Mouse (Mus musculus) granulocyte monocyte progenitor cell, adult 5-6 weeks (primary cell): ENCODE data around the gene Gata2. TPM values are rescaled to one million over a fixed set of nuclear protein-coding genes. Genes with fewer than 3 reads are reported as not detected.

Experiments used
- ATAC-seq: replicated peaks from 2 replicates; pipeline ENCODE4 v1.8.0; 2016; ENCODE audit warnings: mild to moderate bottlenecking, moderate TSS enrichment, inconsistent platforms; ENCODE audit not compliant: poor library complexity, severe bottlenecking
- total RNA-seq, 2 experiments: library from RNA; stranded (forward) in 1 of 2; stranded (reverse) in 1 of 2; fragments of 200-712, 200-1000 nt in 1 of 2; fragments of >200 nt in 1 of 2; fragmentation: Nextera tagmentation in 1 of 2; gene quantifications; 2 replicates each; pipeline ENCODE4 v1.2.3; 2014 to 2017

The Gata2 gene
- total RNA-seq, 2 experiments from 2014 or later: 6.4 to 21.0 TPM

- no peak for ATAC-seq
Observed at GRCm38 (mm10) chr6:88205937-88206336, 12.2 kb downstream of the Gata2 start.

DNA sequence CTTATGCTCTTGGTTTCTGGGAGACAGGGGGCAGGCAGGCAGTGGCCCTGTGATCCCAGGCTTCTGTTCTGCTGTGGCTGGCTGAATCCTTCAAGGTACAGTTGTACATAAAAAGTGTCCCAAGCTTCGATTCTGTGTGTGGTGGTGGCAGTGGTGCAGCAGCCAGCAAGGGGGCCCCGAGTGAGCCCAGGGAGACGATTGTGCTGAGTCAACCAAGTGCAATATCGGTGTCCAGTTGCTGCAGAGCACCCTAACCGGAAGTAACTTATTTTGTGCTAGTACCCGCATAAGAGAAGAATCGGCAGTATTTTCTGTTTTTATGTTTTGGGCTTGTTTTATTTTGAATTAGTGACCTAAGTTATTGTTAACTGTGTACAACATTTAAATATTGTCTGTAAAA is 12.9 kb downstream of the Gata2 start:
- peak; percentile 52 for ATAC-seq

DNA sequence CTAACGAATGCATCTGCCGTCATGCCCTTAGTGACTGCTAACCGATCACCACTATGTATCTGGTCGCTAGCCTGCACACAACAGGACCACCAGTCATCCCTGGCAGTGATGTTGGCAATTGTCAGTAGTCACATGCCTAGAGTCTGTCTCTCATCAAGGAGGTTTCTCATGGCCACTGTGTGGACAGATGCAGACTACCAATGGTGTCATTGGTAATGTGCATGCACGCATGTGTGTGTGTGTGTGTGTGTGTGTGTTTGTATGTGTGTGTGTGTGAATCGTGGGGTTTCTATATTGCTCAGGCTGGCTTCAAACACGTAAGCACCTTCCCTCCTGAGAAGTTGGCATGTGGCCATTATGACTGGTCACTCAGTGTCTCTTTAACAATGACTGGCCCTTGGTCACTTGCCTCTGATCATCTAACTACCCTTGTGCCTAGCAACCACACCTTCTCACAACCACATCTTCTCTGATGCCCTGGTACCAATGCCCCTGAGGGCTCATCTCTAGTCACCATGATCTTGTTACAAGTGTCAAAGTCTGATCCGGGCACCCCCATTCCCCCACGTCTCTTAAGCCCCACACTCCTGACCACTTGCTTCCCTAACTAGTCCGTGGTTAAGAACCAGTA is 13.8 kb downstream of the Gata2 start:
- no peak for ATAC-seq

DNA sequence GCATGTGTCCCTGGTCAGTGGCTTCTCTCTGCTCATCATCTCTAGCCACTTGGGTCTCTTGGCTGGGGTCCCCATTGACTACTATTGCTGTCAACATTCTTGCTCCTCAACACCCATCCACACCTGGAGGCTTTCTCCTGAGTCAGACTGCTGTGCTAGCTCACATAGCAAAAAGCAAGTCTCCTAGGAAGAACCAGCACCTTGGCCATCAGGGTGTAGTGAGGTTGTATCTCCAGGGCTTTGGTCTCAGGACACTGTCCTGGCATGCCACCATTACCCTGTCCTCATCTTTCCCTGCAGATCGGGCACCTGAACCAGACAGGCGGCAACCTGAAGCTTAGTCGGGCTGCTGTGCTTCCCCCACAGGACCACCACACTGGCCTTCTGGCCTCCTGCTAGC is 14.6 kb downstream of the Gata2 start:
- no peak for ATAC-seq

DNA sequence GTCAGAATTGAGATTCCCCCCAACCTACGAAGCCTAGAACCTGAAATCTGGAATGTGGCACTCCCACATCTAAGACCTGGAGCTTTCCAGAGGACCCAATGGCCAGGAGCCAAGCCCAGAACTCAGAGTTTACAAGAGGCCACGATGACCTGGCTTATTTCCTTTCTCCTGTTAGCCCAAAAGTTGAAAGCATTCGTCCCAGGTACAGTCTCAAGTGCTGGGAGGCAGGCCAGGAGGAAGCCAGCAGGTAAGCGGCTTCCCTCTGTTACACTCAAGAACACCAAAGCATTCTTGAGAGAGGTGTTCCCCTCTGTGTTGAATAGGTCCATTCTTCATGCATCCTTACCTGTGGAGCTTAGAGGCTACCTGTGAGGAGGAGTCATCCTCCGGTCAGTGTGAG is 15.8 kb downstream of the Gata2 start:
- no peak for ATAC-seq

DNA sequence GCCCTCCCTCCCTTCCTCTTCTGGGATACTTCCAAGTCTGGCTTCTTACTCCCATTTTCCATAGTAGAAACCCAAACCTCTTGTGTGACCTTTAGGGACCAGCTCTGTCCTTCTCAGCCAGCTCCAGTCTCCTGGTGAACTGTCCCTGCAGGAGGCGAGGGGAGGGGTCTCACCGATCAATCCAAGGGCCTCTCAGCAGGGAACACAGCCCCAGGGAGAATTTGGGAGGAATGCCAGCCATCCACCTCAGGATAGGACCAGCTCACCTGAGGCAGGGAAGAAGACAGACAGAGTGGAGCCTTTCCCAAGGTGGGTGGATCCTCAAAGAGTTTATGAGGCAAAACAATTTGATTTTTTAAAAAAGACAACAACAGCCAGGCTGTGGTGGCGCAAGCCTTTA is 16.5 kb downstream of the Gata2 start:
- no peak for ATAC-seq

- no peak for ATAC-seq
Observed at GRCm38 (mm10) chr6:88215797-88216196, 22.1 kb downstream of the Gata2 start.

GRCm38 (mm10) chr6:88216199-88216598 is 22.5 kb downstream of the Gata2 start:
- no peak for ATAC-seq

DNA sequence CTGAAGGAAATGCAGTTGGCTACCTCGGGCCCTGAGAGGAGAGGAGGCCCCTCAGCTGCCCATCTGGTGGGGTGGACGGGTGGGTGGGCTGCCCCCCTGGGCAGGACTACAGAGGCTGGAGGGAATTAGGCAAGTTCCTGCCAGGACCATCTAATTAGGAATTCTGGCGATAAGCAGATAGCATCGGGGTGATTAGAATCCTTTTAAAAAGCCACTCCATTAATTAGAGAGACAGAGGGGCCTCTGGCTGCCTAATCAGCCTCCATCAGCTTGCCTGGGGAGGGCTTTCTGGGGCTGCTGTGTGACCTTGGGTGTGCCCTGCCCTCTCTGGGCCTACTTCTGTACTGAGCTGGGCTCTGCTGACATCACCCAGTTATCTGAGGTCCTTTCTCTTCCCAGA is 25.4 kb downstream of the Gata2 start:
- no peak for ATAC-seq

DNA sequence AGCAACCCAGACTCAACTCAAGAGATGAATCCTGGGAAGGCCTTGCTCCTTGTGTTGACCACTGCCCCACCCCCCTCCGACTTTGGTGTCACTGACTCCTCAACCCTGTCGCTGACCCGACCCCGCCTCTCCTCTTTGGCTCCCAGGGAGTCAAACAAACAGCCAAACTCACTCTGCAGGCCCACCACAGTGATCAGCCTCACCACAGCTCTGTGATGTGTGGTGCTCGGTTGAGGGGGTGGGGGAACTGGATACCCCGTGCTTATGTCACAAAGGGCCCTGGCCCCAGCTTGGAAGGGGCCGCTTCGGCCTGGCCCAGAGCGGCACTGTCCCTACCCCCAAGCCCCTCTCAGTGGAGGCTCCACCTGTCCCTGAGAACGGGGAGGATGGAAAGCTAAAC is 28.3 kb downstream of the Gata2 start, which contains the start of gene Dnajb8:
Dnajb8 (plus strand) TSS at position 301 of the 400 bp plus-strand sequence.
- no peak for ATAC-seq

DNA sequence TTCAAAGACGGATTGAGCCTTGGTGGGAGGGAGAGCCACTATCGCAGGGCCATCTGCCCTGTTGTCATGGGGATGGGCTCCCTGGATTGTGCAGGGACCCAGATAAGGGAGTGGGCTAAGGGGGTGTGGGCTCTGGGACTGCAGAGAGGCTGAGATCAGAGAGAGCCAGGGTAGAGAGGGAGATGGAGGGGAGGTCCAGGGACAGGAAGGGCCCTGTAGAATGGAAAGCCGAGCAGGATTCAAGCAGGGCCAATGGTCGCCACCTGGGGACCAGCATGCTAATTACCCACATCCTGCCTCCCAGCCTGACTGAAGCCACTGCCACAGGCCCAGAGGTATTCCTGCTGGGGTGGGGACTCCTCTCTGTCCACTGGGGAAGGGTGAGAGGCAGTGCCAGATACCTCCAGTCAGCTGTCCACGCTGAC is 32.9 kb downstream of the Gata2 start:
- ATAC-seq: no peak

- no peak for ATAC-seq
Observed at GRCm38 (mm10) chr6:88227537-88227936, 33.8 kb downstream of the Gata2 start.

DNA sequence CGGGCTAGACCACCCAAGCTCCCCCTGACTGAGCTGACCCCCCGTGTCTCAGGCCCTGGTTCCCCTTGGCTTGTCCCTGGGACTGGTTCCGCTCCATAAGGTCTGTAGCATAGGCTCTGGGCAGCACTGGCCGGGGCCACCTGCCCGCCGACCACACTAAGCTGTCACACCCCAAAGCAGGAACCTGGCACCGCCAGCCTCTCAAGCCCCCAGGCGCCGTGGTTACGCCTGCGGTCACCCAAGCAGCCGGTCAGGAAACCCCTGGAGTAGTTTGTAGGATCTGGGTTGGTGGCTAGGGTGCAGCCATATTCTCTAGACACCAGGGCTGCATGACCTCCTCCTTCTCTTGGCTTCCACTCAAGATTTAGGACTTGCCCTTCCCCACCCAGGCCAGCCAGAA is 35.5 kb downstream of the Gata2 start:
- ATAC-seq: peak; percentile 84

DNA sequence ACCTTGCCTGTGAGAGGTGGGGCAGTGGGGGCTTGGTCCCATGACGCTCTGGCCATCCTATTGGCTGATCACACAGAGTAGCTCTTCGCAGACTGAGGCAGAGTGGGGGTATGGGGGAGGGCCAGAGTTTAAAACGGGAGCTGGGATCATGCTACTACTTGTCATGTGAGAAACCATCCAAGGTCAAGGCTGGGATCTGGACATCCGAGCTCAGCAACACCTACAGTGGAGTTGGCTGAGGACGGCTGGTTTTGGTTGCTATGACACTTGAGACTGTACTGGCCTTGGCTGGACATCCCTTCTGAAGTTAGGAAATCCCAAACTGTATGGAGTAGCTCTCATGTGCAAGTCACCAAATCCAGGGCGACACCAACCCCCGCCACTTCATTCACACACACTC is 38.1 kb downstream of the Gata2 start:
- no peak for ATAC-seq

DNA sequence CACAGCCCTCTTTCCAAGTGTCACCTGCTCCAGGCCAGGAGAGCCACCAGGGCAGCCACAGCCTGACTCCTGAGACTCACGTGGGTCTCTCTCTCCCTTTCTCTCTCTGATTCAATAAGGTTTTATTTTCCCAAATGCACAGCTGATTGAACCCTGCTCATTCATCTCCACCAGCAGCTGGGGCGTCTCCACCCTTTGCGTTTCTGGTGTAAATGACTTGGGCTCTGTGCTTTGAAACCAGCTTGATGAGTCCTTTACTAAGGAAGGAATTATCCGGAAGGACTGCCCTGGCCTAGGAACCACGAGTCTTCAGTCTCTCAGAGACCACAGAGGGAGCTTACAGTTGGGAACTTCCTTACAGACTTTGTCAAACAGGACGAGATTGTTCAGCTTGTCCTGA is 38.5 kb downstream of the Gata2 start:
- no peak for ATAC-seq

DNA sequence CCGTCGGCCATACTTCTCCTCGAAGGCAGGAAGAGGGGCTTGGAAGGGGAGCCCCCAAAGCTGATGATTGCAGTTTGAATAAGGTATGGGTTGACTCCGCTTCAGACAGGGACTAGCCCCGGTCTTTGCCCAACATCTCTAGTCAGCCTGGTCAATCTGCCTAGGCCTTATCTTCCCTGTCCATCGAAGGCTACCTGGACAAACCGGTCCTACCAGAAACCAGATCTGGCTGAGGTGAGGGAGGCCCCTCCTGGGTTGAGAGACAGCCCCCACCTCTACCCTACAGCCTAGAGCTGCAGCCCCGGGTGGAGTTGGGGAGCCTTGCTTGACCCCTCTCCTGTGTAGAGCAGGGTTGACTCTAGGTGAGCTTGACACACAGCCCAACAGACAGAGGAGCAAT is 40.3 kb downstream of the Gata2 start:
- ATAC-seq: no peak

GRCm38 (mm10) chr6:88235461-88235860 is 41.8 kb downstream of the Gata2 start:
- no peak for ATAC-seq

- ATAC-seq: no peak
Observed at GRCm38 (mm10) chr6:88235983-88236382, 42.3 kb downstream of the Gata2 start.

DNA sequence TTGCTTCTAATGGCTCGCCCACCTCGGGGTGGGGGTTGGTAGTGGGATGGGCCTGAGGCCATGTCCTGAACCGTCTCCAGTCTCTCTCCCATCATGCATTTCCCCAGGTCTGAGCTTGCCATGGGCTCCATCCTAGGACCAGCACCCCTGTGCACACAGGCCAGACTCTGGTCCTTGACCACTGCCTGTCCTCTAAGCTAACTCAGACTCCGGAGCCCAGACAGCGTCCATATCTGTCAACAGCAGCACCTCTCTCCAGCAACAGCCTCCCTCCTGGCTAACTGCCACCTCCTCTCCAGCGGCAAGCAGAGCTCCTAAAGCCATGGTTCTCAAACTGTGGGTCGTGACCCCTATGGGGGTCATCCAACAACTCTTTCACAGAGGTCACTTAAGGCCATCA is 42.8 kb downstream of the Gata2 start:
- ATAC-seq: no peak

DNA sequence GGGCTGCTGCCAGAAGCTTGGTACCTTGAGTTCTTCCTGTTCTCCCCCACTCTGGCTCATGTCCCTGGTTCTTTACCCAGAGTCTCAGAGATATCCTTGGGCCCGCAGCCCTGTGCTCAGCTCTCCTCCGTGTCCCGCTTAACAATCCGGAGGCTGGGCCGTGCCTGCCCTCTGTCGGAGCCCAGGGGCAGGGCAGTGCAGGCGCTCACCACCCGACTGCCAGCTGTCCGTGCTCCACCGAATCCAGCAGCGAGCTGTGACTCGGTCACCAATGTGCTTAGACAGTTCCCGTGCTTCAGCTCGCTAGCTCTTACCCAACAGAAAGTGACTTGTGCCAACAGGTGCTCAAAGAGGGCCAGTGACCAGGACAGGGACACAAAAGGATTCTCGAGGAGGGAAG is 48.9 kb downstream of the Gata2 start:
- peak; percentile 93 for ATAC-seq

DNA sequence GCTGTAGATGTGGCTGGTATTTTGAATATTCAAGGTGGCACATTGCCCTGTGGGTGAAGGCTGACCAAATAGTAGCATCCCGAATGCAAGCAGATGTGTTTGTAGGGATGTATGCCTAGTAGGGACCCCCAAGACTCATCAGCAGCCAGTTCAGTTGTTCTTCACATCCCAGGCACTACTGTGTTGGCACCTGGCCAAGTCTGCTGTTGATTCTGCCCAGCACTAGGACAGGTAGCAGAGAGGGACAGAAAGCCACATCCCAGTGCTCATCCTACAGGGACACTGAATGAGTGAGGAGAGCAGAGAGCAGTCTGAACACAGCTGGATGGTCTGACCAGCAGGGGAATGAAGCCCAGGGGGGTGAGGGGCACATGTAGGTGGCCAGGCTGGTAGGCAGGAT is 55.5 kb downstream of the Gata2 start:
- ATAC-seq: no peak

- ATAC-seq: no peak
Observed at GRCm38 (mm10) chr6:88251396-88251795, 57.7 kb downstream of the Gata2 start.
